Mouse (Mus musculus) heart, embryonic 14.5 days (tissue): ENCODE measurements around the gene Itih5. TPM values are rescaled to one million over a fixed set of nuclear protein-coding genes. Genes with fewer than 3 reads are reported as not detected.

Experiments used
- polyA plus RNA-seq: library from polyadenylated mRNA; unstranded; fragments of >200 nt; fragmentation: Nextera tagmentation; extraction: Ambion mirVana; gene quantifications from 2 replicates; pipeline ENCODE4 v1.2.1, GENCODE M21; 2014

Itih5 gene
- polyA plus RNA-seq, 1 experiment from 2014 or later: 6.1 TPM

Other genes starting within 250 kb of the Itih5 start
- 8.2 and 9.4 TPM in 2 replicates for gene Taf3, start 105.0 kb upstream of the Itih5 start, polyA plus RNA-seq
- 1,497 and 1,517 TPM in 2 replicates for gene Atp5c1, start 73.1 kb upstream of the Itih5 start, polyA plus RNA-seq
- gene Kin, start 73.0 kb upstream of the Itih5 start, polyA plus RNA-seq: 17.8 and 18.5 TPM in 2 replicates
- 0.20 and 0.28 TPM in 2 replicates for gene Itih2, start 22.2 kb upstream of the Itih5 start, polyA plus RNA-seq
- gene Sfmbt2, start 216.9 kb downstream of the Itih5 start, polyA plus RNA-seq: 1.6 and 1.7 TPM in 2 replicates